Mouse (Mus musculus): Measurements from ENCODE around the gene Gzmm.

DNA sequence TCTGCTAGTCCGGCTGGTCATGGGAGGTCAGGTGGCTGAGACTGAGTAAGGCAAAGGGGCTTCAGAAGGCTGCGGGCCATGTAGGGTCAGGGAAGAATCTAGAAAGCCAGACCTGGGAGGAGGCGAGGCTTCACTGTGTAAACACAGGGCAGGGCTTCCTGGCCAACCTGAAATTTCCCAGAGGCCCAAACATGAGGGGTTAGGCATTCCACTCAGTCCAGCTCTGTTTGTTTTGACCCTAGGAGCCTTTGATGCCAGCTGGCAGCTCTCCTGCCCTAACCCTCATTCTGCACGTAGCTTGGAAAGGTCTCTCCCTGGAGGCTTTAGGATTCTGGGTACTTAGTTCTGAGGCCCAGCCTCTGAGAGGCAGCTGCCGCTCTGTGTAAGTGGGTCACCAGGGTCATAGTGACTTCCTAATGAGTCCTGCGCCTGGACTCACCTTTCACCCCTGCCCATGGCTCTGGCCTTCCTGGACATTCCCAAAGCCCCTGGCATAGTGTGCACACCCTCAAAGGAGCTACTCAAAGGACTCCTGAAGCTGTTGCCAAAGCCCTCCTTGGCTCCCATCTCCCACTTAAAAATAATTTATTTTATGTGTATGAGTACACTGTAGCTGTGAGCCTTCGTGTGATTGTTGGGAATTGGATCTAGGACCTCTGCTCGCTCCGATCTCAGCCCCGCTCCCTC lies 12.8 kb downstream of the Gzmm start:
- no peak for TF ChIP-seq CTCF (IDR thresholded peaks at IDR 0.05; ENCODE audit: low read depth, low read length)
- no peak for TF ChIP-seq POLR2A (IDR thresholded peaks at IDR 0.05; ENCODE audit: extremely low read depth, insufficient read depth, low read length)

Measured in liver, adult 2 months (tissue).